Mouse (Mus musculus) monocyte, adult 2 months (primary cell): ENCODE results near the gene Dis3l2.

Source experiments
- DNase-seq, 2 experiments: peaks; one replicate each; pipeline ENCODE4 v3.0.0; 2022; ENCODE audit warnings: low spot score in 2 of 2, low read depth in 1 of 2

Dis3l2 gene

GRCm38 (mm10) chr1:87059042-87059665 lies 355.5 kb downstream of the Dis3l2 start:
- no peak for DNase-seq

DNA sequence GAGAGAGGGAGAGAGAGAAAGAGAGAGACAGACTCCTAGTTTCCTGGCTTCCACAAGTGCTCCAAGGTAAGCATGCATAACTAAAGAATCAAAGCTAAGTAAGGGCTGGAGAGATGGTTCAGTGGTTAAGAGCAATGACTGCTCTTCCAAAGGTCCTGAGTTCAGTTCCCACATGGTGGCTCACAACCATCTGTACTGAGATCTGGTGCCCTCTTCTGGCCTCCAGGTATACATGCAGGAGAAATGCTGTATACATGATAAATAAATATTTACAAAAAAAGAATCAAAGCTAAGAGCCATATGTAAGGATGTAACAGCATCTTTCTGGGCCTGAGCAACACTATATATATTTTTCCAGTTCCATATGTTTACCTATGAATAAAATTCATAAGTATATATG lies 357.3 kb downstream of the Dis3l2 start:
- no peak for DNase-seq

DNA sequence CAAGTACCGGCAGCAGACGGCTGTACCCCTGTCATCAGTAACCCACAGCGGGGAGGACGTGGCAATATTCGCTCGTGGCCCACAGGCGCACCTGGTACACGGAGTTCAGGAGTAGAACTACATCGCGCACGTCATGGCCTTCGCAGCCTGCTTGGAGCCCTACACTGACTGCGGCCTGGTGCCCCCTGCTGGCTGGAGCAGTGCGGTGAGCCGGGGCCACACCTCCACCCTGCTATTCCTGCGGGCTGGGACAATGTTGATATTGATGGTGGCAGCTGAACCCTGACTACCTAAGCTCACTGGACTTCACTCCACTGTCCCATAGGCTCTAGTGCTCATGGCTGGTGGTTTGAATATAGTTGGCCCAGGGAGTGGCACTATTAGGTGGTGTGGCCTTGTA lies 367.1 kb downstream of the Dis3l2 start:
- DNase-seq = no peak

DNA sequence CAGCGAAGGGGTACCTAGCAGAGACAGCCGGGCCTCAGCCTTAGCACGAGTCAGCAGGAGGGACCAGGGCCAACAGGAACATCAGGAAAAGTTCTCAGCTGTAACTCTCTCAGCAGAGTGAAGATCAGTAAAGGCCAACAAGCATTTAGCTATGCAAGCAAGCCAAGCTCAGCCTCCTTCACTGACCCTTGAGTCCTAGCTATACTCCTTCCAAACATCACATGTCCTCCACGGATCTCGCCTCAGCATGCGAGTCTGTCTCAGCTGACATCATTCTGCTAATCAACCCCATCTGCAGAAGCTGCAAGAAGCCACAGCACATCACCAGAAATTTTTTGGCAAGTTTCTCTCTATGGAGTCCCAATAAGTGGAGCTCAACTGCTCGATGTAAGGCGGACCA lies 370.2 kb downstream of the Dis3l2 start:
- no peak for DNase-seq

DNA sequence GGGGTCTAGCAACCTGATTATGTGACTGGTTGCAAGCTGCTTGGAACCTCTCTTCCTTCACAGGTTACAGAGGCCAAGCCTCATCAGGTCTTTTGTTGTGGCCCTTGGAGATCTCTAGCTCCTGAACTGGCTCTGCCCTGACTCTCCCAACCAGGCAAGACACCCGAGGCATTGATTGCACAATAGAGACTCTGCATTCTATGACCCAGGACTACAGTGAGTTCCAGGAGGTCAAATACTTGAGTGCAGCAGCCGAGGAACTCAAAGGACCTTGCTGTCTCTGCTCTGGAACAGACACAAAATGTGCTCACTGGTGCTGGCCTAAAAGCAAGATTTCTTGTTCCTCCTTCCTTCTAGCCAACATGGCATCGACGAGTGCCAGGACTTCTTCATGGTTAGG lies 382.6 kb downstream of the Dis3l2 start:
- no peak for DNase-seq

DNA sequence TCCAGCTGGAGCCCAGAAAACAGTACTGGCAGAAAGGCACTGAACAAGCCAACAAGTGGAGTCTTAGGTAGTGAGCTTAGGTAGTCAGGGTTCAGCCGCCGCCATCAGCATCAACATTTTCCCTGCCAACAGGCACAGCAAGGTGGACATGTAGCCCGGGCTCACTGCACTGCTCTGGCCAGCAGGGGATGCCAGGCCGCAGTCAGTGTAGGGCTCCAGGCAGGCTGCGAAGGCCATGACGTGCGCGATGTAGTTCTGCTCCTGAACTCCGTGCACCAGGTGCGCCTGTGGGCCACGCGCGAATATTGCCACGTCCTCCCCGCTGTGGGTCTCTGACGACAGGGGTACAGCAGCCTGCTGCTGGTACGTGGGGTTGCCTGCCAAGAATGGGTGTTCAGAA lies 383.4 kb downstream of the Dis3l2 start:
- DNase-seq = no peak

- no peak for DNase-seq
Observed at GRCm38 (mm10) chr1:87089251-87089650, 385.6 kb downstream of the Dis3l2 start.

DNA sequence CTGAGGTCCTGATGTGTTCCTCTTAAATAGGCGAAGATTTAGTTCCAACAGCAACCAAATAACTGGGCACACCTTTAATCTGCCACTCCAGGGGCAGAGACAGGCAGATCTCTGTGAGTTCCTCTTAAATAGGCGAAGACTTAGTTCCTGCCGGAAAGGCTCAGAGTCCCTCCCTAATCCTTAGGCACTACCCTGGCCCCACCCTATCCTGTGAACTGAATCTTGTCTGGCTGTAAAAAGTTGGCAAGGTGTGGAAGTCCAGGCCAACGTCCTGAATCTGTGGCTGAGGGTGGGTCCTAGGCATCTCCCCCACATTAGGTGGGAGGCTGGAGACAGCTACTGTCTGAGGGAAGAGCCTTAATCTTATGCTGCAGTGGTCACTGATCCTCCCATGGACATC lies 386.2 kb downstream of the Dis3l2 start, which contains the start of gene Alppl2:
Gene Alppl2, minus strand, starts transcription at position 101 of the 400 bp plus-strand sequence.
- DNase-seq = no peak

GRCm38 (mm10) chr1:87095642-87096041 lies 392.0 kb downstream of the Dis3l2 start:
- no peak for DNase-seq

DNA sequence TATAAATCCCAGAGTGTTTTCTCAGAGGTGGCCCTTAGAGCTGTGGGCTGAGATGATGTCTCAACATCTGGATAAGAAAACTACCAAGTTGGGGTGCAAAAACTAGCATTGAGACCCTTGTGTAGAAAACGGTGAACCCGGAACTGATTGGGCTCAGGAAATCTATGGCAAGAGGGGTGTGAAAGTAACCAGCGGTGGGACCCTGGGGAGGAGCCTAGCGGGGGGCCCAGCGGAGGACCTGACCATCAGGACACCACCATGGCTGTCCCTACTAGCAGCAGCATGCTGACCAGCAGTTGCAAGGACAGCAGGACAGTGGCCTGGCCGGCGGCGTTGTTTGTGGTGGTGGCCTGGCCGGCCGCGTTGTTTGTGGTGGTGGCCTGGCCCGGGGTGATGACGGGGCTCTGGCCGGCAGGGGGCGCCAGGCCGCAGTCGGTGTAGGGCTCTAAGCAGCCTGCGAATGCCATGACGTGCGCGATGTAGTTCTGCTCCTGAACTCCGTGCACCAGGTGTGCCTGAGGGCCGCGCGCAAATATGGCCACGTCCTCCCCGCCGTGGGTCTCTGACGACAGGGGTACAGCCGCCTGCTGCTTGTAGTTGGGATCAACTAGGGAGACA lies 394.9 kb downstream of the Dis3l2 start:
- DNase-seq = peak in 1 of 2 experiments; percentile 25
